Mouse (Mus musculus): ENCODE results near the gene Olfr609.
"Not testable (repeated sequence)": the region's sequence is repeated elsewhere in the genome, so short reads cannot be mapped to it uniquely, and the experiment has no call there.

Olfr609 gene

DNA sequence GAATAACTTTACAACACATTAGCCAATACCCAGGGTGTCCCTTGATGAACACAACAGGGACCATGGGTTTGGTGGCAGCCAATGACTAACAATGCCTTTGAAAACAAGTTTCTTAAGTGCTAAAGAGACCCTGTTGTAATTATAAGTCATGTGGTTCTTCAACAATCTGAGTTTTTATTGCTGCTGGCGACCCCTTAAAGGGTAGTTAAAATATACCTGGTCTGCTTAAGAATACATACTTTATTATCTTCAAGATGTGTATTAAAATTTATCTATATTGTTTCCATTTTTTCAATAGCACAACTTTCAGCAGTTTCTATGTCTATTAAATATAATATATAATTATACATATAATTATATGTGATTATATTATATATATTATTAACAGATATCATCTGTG, at the start of gene Olfr609:
TSS of gene Olfr609 (minus strand) at position 101 of the 400 bp plus-strand sequence.
- DNase-seq (ENCODE audit: low spot score), result no peak

DNA sequence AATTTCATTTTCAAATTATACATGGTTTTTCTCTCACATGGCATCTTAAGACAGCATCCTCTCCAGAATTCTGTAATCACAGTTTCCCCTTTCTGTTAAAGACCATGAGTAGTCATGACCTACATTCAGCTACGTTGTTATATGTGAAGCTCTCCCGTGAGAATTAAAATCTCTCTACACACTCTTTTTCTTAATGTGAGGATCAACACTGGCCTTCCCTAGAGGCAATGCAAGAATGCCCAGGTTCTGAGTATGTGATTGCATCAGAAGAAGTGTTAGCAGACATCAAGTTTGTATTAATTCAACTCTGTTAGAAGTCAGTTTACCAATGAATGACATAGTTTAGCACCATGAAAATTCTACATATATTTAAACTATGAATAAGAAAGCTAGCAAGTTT, 44.8 kb upstream of the Olfr609 start, which contains the start of gene Olfr612:
TSS of gene Olfr612 (minus strand) at position 101 of the 400 bp plus-strand sequence.
- DNase-seq (ENCODE audit: low spot score), result not testable (repeated sequence)

DNA sequence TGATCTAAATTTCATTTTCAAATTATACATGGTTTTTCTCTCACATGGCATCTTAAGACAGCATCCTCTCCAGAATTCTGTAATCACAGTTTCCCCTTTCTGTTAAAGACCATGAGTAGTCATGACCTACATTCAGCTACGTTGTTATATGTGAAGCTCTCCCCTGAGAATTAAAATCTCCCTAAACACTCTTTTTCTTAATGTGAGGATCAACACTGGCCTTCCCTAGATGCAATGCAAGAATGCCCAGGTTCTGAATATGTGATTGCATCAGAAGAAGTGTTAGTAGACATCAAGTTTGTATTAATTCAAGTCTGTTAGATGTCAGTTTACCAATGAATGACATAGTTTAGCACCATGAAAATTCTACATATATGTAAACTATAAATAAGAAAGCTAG, 22.9 kb upstream of the Olfr609 start, which contains the start of gene Olfr611:
TSS of gene Olfr611 (minus strand) at position 101 of the 400 bp plus-strand sequence.
- not testable (repeated sequence) for DNase-seq (ENCODE audit: low spot score)

DNA sequence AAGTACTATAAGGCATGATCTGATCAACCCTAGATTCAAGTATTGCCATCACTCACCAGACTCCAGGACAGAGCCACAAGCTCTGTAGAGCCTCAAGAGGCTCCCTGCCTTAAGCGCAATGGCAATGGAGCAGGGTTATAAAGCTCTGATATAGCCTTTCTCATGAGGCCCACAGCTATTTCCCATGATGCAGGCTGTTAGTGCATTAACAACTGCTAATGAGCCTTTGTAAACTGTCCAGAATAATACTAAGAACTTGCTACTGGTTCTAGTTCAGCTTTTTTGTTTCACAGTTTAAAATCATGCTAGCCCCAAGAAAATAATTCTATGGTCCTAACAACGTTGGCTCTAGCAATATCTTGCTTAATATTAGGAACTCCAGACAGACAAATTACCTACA, 14.2 kb upstream of the Olfr609 start, which contains the start of gene Olfr610:
TSS of gene Olfr610 (minus strand) at position 101 of the 400 bp plus-strand sequence.
- no peak for DNase-seq (ENCODE audit: low spot score)

DNA sequence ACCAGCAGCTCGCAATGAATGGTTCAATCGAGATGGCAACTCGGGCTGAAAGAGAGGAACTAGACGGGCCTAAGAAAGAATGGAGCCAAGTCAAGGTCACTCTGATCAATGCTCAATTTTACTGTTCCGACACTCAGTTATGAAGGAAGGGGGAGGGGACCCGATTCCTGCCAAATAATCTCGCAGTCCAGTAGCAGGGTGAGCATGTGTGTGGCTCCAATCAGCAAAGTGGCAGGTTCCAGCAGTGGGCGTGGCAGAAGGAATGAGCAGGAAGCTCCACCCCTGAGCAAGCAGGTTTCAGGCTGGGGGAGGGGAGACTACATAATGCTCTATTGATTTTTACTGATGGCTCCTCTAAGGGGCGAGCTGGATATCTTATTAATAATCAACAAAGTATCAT, 20.8 kb downstream of the Olfr609 start:
- DNase-seq (ENCODE audit: low spot score), result not testable (repeated sequence)

DNA sequence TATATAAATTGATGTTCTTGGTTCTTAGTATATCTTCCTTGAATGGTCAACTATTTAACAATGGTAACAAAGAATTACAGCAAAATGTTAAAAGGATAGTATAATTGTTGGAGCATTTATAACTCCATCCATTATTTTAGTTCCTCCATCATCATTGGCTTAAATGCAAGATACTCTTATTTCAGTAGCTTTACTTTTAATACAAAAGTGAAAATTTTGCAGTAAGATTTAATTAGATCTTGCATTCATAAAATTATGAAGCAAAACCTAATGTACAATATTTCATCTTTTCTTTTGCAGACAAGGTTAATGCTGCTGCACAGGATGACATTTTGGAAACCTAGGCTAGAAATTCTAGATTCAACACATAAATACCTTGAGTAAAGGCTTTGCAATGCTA, 28.3 kb downstream of the Olfr609 start, which contains the start of gene Olfr608:
TSS of gene Olfr608 (plus strand) at position 301 of the 400 bp plus-strand sequence.
- DNase-seq (ENCODE audit: low spot score), result no peak

DNA sequence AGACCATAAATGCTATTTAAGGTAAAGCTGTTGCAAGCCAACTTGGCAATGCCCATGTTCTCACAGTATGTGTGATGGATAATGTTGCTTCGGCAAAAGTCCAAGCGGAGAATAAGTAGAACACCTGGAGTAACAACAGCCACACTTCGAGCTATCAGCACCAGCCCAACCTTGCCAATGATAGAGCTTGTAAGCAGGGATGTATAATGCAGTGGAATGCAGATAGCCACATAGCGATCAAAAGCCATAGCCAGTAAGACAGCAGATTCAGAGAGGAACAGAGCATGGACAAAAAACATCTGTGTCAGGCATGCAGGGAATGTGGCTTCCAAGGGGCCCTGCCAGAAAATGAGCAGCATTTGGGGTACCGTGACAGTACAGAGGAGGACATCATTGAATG, 37.3 kb downstream of the Olfr609 start:
- no peak for DNase-seq (ENCODE audit: low spot score)

DNA sequence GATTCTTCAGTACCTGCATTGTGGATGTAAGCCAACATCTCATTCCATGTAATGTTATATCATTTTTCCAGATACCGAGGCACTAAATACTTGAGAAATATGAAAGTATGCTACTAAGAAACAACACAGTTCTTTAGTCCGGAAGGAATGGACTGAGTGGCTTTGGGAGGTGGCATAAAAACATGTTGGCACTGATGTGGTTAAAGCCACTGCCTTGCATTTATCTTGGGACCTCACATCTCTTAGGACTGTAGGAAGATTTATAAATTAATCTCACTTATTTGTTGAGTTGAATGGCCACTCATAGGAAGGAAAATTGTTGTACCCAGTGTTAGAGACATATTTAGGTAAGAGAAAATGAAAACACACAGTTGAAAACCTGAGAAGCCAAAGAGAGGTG, 49.1 kb downstream of the Olfr609 start, which contains the start of gene Olfr606:
TSS of gene Olfr606 (plus strand) at position 301 of the 400 bp plus-strand sequence.
- no peak for DNase-seq (ENCODE audit: low spot score)

DNA sequence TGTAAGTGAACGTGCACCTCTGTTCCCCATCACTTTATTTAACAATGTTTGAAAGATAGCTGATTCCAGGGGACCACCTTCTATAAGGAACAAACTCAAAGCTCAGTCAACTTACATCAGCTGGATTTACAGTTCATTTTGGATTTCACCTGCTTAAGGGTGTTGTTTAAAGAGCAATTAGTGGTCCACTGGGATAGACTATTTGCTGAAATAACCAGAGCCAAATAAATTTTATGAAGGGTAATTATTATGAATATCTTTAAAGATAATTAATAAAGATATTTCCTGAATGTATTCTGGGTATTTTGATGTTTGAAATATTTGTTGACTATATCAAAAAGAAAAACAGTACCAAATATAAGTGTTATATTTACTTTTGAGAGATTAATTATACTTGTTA, 52.5 kb downstream of the Olfr609 start, which contains the start of gene Olfr605:
TSS of gene Olfr605 (minus strand) at position 101 of the 400 bp plus-strand sequence.
- DNase-seq (ENCODE audit: low spot score), result no peak
